ENCODE assay signal across 1 mouse cellular context in the genomic region with DNA sequence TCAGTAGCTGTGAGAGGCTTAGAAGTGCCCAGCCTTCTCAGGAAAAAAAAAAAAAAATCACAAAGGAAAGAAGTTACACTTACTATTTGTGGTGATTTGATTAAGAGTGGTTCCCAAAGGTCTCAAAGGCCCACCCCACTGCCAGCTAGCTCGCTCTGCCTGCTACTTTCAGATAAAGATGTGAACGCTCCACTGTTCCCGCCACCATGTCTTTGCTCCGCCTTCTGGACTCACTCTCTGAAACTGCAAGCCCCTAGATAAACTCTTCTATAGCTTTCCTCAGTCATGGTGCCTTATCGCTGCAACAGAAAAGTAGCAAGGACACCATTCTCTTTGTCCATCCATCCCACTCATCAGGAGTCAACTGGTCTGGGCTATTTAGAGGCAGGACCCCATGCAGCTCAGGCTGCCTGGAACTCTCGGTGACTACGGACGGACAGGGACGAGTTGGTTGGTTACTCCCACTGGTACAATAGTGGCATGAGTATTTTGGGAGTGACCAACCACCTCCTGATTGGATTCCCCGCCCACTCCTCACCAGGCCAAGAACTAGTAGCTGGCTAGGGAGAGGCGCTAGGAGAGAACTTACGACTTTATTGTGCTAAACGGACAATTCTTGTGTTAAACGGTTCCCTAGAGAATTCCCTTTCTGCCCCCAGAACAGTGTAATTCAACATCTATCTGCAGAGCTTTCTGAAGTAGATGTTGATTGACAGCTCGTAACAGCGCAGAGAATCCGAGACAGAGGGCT.
A peak's percentile ranks its signal among the peaks of the same experiment; 100 is the strongest.
TF ChIP-seq lines count a peak whose summit lies in the region.

No protein-coding gene starts in this region.

TF ChIP-seq in CH12.LX, 34 proteins besides CTCF, POLR2A, EP300 and RAD21 (continued from another document):
- peak; percentile 40; the same call in 1 of the 2 replicates for TF ChIP-seq MEF2A (IDR thresholded peaks at IDR 0.05; ENCODE audit: borderline replicate concordance, low read depth, low read length)
- no peak for TF ChIP-seq JUND (conservative IDR thresholded peaks at IDR 0.05; ENCODE audit: low read depth, low read length)
- no peak for TF ChIP-seq MXI1 (IDR thresholded peaks at IDR 0.05; ENCODE audit: low read depth, low read length)
- TF ChIP-seq USF1 (IDR thresholded peaks at IDR 0.05; ENCODE audit: low read depth, low read length): no peak
- no peak for TF ChIP-seq UBTF (IDR thresholded peaks at IDR 0.05; ENCODE audit: low read depth, low read length)
- no peak for TF ChIP-seq ETS1 (conservative IDR thresholded peaks at IDR 0.05; ENCODE audit: low read depth, low read length)
- TF ChIP-seq TCF12 (IDR thresholded peaks at IDR 0.05; ENCODE audit: low read depth, low read length): no peak
- no peak for TF ChIP-seq MAZ (IDR thresholded peaks at IDR 0.05; ENCODE audit: low read depth, low read length)
- no peak for TF ChIP-seq NRF1 (IDR thresholded peaks at IDR 0.05; ENCODE audit: low read depth, low read length)
